In genomic region chr2:48830492-48830891, GRCm38 (mm10) we compare ENCODE assay signal across 15 mouse cellular contexts.
"Had no signal": no experiment of that assay in that cellular context is flagged by ENCODE, and none has a peak within 500 bp of the region (broad histone marks: within the 10 kb centered on the region; RNA-seq: fewer than 3 reads in every experiment).

No protein-coding gene starts in this region.

- H3K27ac ChIP-seq: neural tube, embryonic 15.5 days; stomach, embryonic 15.5 days; stomach, postnatal 0 days had no signal

- H3K9me3 ChIP-seq: neural tube, embryonic 15.5 days; stomach, embryonic 15.5 days had no signal

- H3K27me3 ChIP-seq: neural tube, embryonic 15.5 days; stomach, embryonic 15.5 days had no signal

- H3K4me3 ChIP-seq: neural tube, embryonic 15.5 days; stomach, embryonic 15.5 days had no signal

- H3K9ac ChIP-seq: neural tube, embryonic 15.5 days; stomach, embryonic 15.5 days had no signal

- H3K4me2 ChIP-seq: neural tube, embryonic 15.5 days; stomach, embryonic 15.5 days had no signal

- DNase-seq: retina, postnatal 1 day; right cerebral cortex, adult 18-20 months; right cerebral cortex, postnatal 14 days; right cerebral cortex, postnatal 25 days; right cerebral cortex, postnatal 4 days; spleen, adult 18-20 months; thymus, adult 18-20 months; thymus, adult 2 months; thymus, postnatal 14 days; thymus, postnatal 25 days; thymus, postnatal 36 days; thymus, postnatal 4 days had no signal

- H3K36me3 ChIP-seq: neural tube, embryonic 15.5 days; stomach, embryonic 15.5 days had no signal
